Mouse (Mus musculus) c-Kit-positive CD71-negative TER-119-negative erythroid progenitor cells, embryonic 14.5 days (primary cell): ENCODE data around the gene Slc22a23.

Experiments
- DNase-seq: peaks from one replicate; pipeline ENCODE4 v3.0.0-alpha.2; 2013; ENCODE audit warnings: low read depth

Slc22a23 gene

GRCm38 (mm10) chr13:34343719-34344375 is 1.1 kb downstream of the Slc22a23 start:
- no peak for DNase-seq

GRCm38 (mm10) chr13:34342286-34342890 is 2.6 kb downstream of the Slc22a23 start:
- DNase-seq: no peak

- DNase-seq: no peak
These were observed 8.1 kb downstream of the Slc22a23 start for GRCm38 (mm10) chr13:34336895-34337294.

- no peak for DNase-seq
These were observed 10.1 kb downstream of the Slc22a23 start for GRCm38 (mm10) chr13:34334847-34335246.

GRCm38 (mm10) chr13:34332762-34333161 is 12.2 kb downstream of the Slc22a23 start:
- DNase-seq: no peak

- no peak for DNase-seq
These were observed 13.4 kb downstream of the Slc22a23 start for GRCm38 (mm10) chr13:34331399-34332186.

GRCm38 (mm10) chr13:34329589-34329988 is 15.4 kb downstream of the Slc22a23 start:
- no peak for DNase-seq

GRCm38 (mm10) chr13:34326992-34327391 is 18.0 kb downstream of the Slc22a23 start:
- no peak for DNase-seq

GRCm38 (mm10) chr13:34323361-34323760 is 21.6 kb downstream of the Slc22a23 start:
- no peak for DNase-seq

- no peak for DNase-seq
These were observed 24.5 kb downstream of the Slc22a23 start for GRCm38 (mm10) chr13:34320482-34320881.

GRCm38 (mm10) chr13:34317051-34317450 is 27.9 kb downstream of the Slc22a23 start:
- no peak for DNase-seq

GRCm38 (mm10) chr13:34316511-34316910 is 28.5 kb downstream of the Slc22a23 start:
- DNase-seq: no peak

GRCm38 (mm10) chr13:34313033-34313491 is 31.9 kb downstream of the Slc22a23 start:
- no peak for DNase-seq

- no peak for DNase-seq
These were observed 32.5 kb downstream of the Slc22a23 start for GRCm38 (mm10) chr13:34312346-34313002.

- DNase-seq: no peak
These were observed 33.4 kb downstream of the Slc22a23 start for GRCm38 (mm10) chr13:34311593-34311992.

GRCm38 (mm10) chr13:34308604-34308927 is 36.4 kb downstream of the Slc22a23 start:
- no peak for DNase-seq

GRCm38 (mm10) chr13:34307696-34308603 is 37.0 kb downstream of the Slc22a23 start:
- DNase-seq: no peak

GRCm38 (mm10) chr13:34305964-34306671 is 38.9 kb downstream of the Slc22a23 start:
- DNase-seq: no peak

GRCm38 (mm10) chr13:34304896-34305295 is 40.1 kb downstream of the Slc22a23 start:
- no peak for DNase-seq

GRCm38 (mm10) chr13:34303386-34304016 is 41.5 kb downstream of the Slc22a23 start:
- DNase-seq: no peak
